Mouse (Mus musculus): ENCODE results near the gene Sox5.

GRCm38 (mm10) chr6:144265004-144265403 is 516.8 kb downstream of the Sox5 start:
- TF ChIP-seq CTCF (IDR thresholded peaks at IDR 0.05; ENCODE audit: extremely low read depth, insufficient read length, insufficient replicate concordance, low read depth, low read length) (no peak), POLR2A (IDR thresholded peaks at IDR 0.05; ENCODE audit: low read depth, low read length) (no peak)

Measured in small intestine, adult 2 months (tissue).